Mouse (Mus musculus) MEL (cell line): Measurements from ENCODE around the gene Pla2g2f. TPM values are rescaled to one million over a fixed set of nuclear protein-coding genes. Genes with fewer than 3 reads are reported as not detected.

Source experiments
- DNase-seq: peaks from one replicate; pipeline ENCODE4 v3.0.0; 2011; ENCODE audit warnings: low read depth, low spot score
- H3K27ac ChIP-seq: 2 replicates; pipeline ENCODE4 v1.5.1; 2012; ENCODE audit warnings: low read depth, mild to moderate bottlenecking, control low read depth, low read length, moderate library complexity; ENCODE audit not compliant: control insufficient read depth
- H3K27me3 ChIP-seq, 2 experiments: fragments of 150-350 bp in 1 of 2; sonication (generic) in 1 of 2; 2 replicates each; pipeline ENCODE4 v1.6.1; 2012; ENCODE audit warnings: low read length in 2 of 2, mild to moderate bottlenecking in 2 of 2, improper control_type of control experiment in 1 of 2, moderate library complexity in 1 of 2; ENCODE audit not compliant: insufficient read depth in 2 of 2, control insufficient read depth in 1 of 2
- H3K36me3 ChIP-seq, 2 experiments: 2 replicates each; pipeline ENCODE4 v1.6.1; 2012 to 2014; ENCODE audit warnings: low read length in 2 of 2, improper control_type of control experiment in 1 of 2, inconsistent platforms in 1 of 2, mild to moderate bottlenecking in 1 of 2; ENCODE audit not compliant: insufficient read depth in 2 of 2, control insufficient read depth in 1 of 2
- H3K4me1 ChIP-seq, 2 experiments: fragments of 150-350 bp in 1 of 2; sonication (generic) in 1 of 2; 2 replicates each; pipeline ENCODE4 v1.6.1; 2012; ENCODE audit warnings: low read length in 2 of 2, improper control_type of control experiment in 1 of 2, mild to moderate bottlenecking in 1 of 2; ENCODE audit not compliant: insufficient read depth in 2 of 2, control insufficient read depth in 1 of 2
- H3K4me3 ChIP-seq, 2 experiments: fragments of 150-350 bp in 1 of 2; sonication (generic) in 1 of 2; 2 replicates each; pipeline ENCODE4 v1.5.1; 2012; ENCODE audit warnings: low read depth in 2 of 2, low read length in 2 of 2, mild to moderate bottlenecking in 2 of 2, moderate library complexity in 2 of 2, control low read depth in 1 of 2, improper control_type of control experiment in 1 of 2; ENCODE audit not compliant: control insufficient read depth in 1 of 2, insufficient read depth in 1 of 2
- H3K79me2 ChIP-seq: 2 replicates; pipeline ENCODE4 v1.6.1; 2012; ENCODE audit warnings: mild to moderate bottlenecking, low read length, moderate library complexity; ENCODE audit not compliant: control insufficient read depth, poor library complexity, insufficient read depth
- H3K9ac ChIP-seq: 2 replicates; pipeline ENCODE4 v1.6.1; 2012; ENCODE audit warnings: low read depth, mild to moderate bottlenecking, control low read depth, low read length, moderate library complexity; ENCODE audit not compliant: control insufficient read depth, poor library complexity, severe bottlenecking
- H3K9me3 ChIP-seq: fragments of 150-350 bp; sonication (generic); replicated peaks from 2 replicates; pipeline ENCODE4 v1.6.1; 2012; ENCODE audit warnings: mild to moderate bottlenecking, low read length, improper control_type of control experiment, moderate library complexity; ENCODE audit not compliant: insufficient read depth
- BHLHE40 ChIP-seq: IDR thresholded peaks from 2 replicates; pipeline ENCODE4 v1.6.1; 2012; ENCODE audit warnings: low read depth, mild to moderate bottlenecking, inconsistent platforms, low read length, improper control_type of control experiment, borderline replicate concordance
- CHD2 ChIP-seq: IDR thresholded peaks from 2 replicates; pipeline ENCODE4 v1.6.1; 2011; ENCODE audit warnings: low read length, improper control_type of control experiment
- E2F4 ChIP-seq: IDR thresholded peaks from 2 replicates; pipeline ENCODE4 v1.6.1; 2011; ENCODE audit warnings: low read depth, low read length, improper control_type of control experiment, borderline replicate concordance
- ETS1 ChIP-seq: IDR thresholded peaks from 2 replicates; pipeline ENCODE4 v1.6.1; 2012; ENCODE audit warnings: low read depth, mild to moderate bottlenecking, inconsistent platforms, low read length, improper control_type of control experiment, moderate library complexity
- GATA1 ChIP-seq: IDR thresholded peaks from 2 replicates; pipeline ENCODE4 v1.6.1; 2011; ENCODE audit warnings: low read depth, low read length, improper control_type of control experiment
- KAT2A ChIP-seq: conservative IDR thresholded peaks from 2 replicates; pipeline ENCODE4 v1.6.1; 2012; ENCODE audit warnings: low read depth, low read length, improper control_type of control experiment, inconsistent platforms
- MAFK ChIP-seq: IDR thresholded peaks from 2 replicates; pipeline ENCODE4 v1.6.1; 2011; ENCODE audit warnings: low read depth, mild to moderate bottlenecking, low read length, improper control_type of control experiment, borderline replicate concordance
- MAX ChIP-seq: IDR thresholded peaks from 2 replicates; pipeline ENCODE4 v1.6.1; 2011; ENCODE audit warnings: low read length, improper control_type of control experiment
- MAZ ChIP-seq: IDR thresholded peaks from 2 replicates; pipeline ENCODE4 v1.6.1; 2012; ENCODE audit warnings: low read depth, mild to moderate bottlenecking, inconsistent platforms, low read length, improper control_type of control experiment
- MEF2A ChIP-seq: IDR thresholded peaks from 2 replicates; pipeline ENCODE4 v1.6.1; 2014; ENCODE audit warnings: low read depth, mild to moderate bottlenecking, inconsistent platforms, low read length, improper control_type of control experiment; ENCODE audit not compliant: poor library complexity, insufficient replicate concordance, severe bottlenecking; ENCODE audit errors: extremely low read depth
- NELFE ChIP-seq: IDR thresholded peaks from 2 replicates; pipeline ENCODE4 v1.6.1; 2011; ENCODE audit warnings: low read depth, low read length, improper control_type of control experiment
- POLR2AphosphoS5 ChIP-seq: IDR thresholded peaks from 2 replicates; pipeline ENCODE4 v1.6.1; 2012; ENCODE audit warnings: low read depth, borderline replicate concordance, mild to moderate bottlenecking, inconsistent platforms, low read length, moderate library complexity, mixed read lengths
- RAD21 ChIP-seq: IDR thresholded peaks from 2 replicates; pipeline ENCODE4 v1.6.1; 2011; ENCODE audit warnings: mild to moderate bottlenecking, low read depth, low read length, improper control_type of control experiment
- RCOR1 ChIP-seq: IDR thresholded peaks from 2 replicates; pipeline ENCODE4 v1.6.1; 2012; ENCODE audit warnings: low read depth, mild to moderate bottlenecking, inconsistent platforms, low read length, improper control_type of control experiment
- SIN3A ChIP-seq: IDR thresholded peaks from 2 replicates; pipeline ENCODE4 v1.6.1; 2012; ENCODE audit warnings: low read length, improper control_type of control experiment, inconsistent platforms
- SMC3 ChIP-seq: IDR thresholded peaks from 2 replicates; pipeline ENCODE4 v1.6.1; 2011; ENCODE audit warnings: low read depth, low read length, improper control_type of control experiment
- TBP ChIP-seq: IDR thresholded peaks from 2 replicates; pipeline ENCODE4 v1.8.0; 2011; ENCODE audit warnings: low read depth, low read length, improper control_type of control experiment
- UBTF ChIP-seq: IDR thresholded peaks from 2 replicates; pipeline ENCODE4 v1.6.1; 2012; ENCODE audit warnings: low read depth, mild to moderate bottlenecking, inconsistent platforms, low read length, improper control_type of control experiment, moderate library complexity, borderline replicate concordance; ENCODE audit not compliant: insufficient read depth
- USF1 ChIP-seq: IDR thresholded peaks from 2 replicates; pipeline ENCODE4 v1.6.1; 2014; ENCODE audit warnings: low read depth, mild to moderate bottlenecking, inconsistent platforms, low read length, improper control_type of control experiment, moderate library complexity
- ZC3H11A ChIP-seq: IDR thresholded peaks from 2 replicates; pipeline ENCODE4 v1.6.1; 2012; ENCODE audit warnings: low read depth, mild to moderate bottlenecking, inconsistent platforms, low read length, improper control_type of control experiment
- ZNF384 ChIP-seq: IDR thresholded peaks from 2 replicates; pipeline ENCODE4 v1.6.1; 2012; ENCODE audit warnings: low read depth, mild to moderate bottlenecking, inconsistent platforms, low read length, improper control_type of control experiment
- polyA plus RNA-seq, 2 experiments: library from polyadenylated mRNA; stranded (reverse) in 1 of 2; unstranded in 1 of 2; fragments of >175 nt in 1 of 2; fragments of >200 nt in 1 of 2; gene quantifications; 2 replicates each; pipeline versions ENCODE4 v1.2.1 to v1.2.4; 2012; ENCODE audit warnings: low replicate concordance in 2 of 2, low read depth in 1 of 2; ENCODE audit not compliant: insufficient read length in 2 of 2, insufficient read depth in 1 of 2, missing spikeins in 1 of 2
- total RNA-seq: library from RNA; depleted of rRNA; stranded (reverse); fragments of 300-350 nt; gene quantifications from 2 replicates; pipeline ENCODE4 v1.2.3, GENCODE M21; 2012

Gene Pla2g2f
- total and polyA plus RNA-seq, 3 experiments, result not detected

DNA sequence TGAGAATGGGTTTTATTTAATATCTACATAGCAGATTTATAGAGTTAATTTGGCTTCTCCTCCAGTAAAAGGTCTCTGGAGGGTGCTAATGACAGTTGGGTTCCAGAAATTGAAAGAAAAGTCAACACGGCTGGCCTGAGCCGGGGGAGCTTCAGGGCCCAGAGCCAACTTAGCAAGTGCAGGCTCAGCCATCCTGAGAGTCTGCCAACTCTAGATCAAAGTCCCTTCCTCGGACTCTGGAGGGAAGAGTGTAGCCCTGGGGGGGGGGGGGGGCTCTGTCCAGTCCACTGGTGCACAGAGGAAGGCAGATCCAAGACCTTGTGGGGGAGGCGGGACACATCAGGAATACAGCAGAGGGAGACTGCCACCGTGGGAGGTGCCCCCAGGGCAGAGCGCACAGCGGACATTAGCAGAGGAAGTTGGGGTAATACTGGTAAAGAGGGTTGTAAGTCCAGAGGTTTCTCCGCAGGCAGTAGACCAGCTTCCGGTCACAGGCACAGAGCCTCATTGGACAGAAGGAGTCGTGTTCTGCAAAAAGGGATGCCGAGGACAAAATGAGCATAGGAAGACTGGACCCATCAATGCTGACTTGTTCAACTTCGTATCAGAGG is 42.8 kb upstream of the Pla2g2f start:
- H3K4me3 ChIP-seq, result no peak overlapping the region
- TF ChIP-seq POLR2AphosphoS5 (no peak), RAD21 (no peak), BHLHE40 (no peak)
- no peaks in the 10 kb centered on the region for H3K79me2 ChIP-seq
- no peak for DNase-seq
- H3K9ac ChIP-seq, result no peak overlapping the region
- no peaks in the 10 kb centered on the region for H3K4me1 ChIP-seq
- no peaks in the 10 kb centered on the region for H3K27me3 ChIP-seq
- no peaks in the 10 kb centered on the region for H3K36me3 ChIP-seq
- H3K9me3 ChIP-seq, result no peaks in the 10 kb centered on the region
- no peak overlapping the region for H3K27ac ChIP-seq

- no peak overlapping the region for H3K4me3 ChIP-seq
- TF ChIP-seq E2F4, result no peak
- TF ChIP-seq ETS1, result no peak
- H3K4me1 ChIP-seq, result no peaks in the 10 kb centered on the region
- H3K79me2 ChIP-seq, result no peaks in the 10 kb centered on the region
- no peaks in the 10 kb centered on the region for H3K27me3 ChIP-seq
- H3K27ac ChIP-seq, result no peak overlapping the region
- no peaks in the 10 kb centered on the region for H3K36me3 ChIP-seq
- no peak overlapping the region for H3K9ac ChIP-seq
- H3K9me3 ChIP-seq, result no peaks in the 10 kb centered on the region
- DNase-seq, result no peak
Observed at GRCm38 (mm10) chr4:138797217-138797570, 39.8 kb upstream of the Pla2g2f start.

- H3K9ac ChIP-seq, result no peak overlapping the region
- TF ChIP-seq UBTF, result no peak
- TF ChIP-seq MEF2A, result no peak
- no peak for TF ChIP-seq MAX
- TF ChIP-seq MAFK, result no peak
- no peak for TF ChIP-seq KAT2A
- no peak for TF ChIP-seq ZNF384
- TF ChIP-seq ZC3H11A, result no peak
- no peak for TF ChIP-seq GATA1
- TF ChIP-seq CHD2, result no peak
- no peak for TF ChIP-seq SIN3A
- no peak for TF ChIP-seq RAD21
- TF ChIP-seq RCOR1, result no peak
- TF ChIP-seq ETS1, result no peak
- TF ChIP-seq USF1, result no peak
- TF ChIP-seq SMC3, result no peak
- no peak for TF ChIP-seq BHLHE40
- no peak for TF ChIP-seq NELFE
- TF ChIP-seq TBP, result no peak
- no peak for TF ChIP-seq MAZ
- no peaks in the 10 kb centered on the region for H3K9me3 ChIP-seq
- H3K27me3 ChIP-seq, result no peaks in the 10 kb centered on the region
- H3K36me3 ChIP-seq, result no peaks in the 10 kb centered on the region
- H3K4me3 ChIP-seq, result no peak overlapping the region
- no peaks in the 10 kb centered on the region for H3K4me1 ChIP-seq
- H3K27ac ChIP-seq, result no peak overlapping the region
- no peaks in the 10 kb centered on the region for H3K79me2 ChIP-seq
- DNase-seq, result no peak
Observed at GRCm38 (mm10) chr4:138796513-138797216, 39.2 kb upstream of the Pla2g2f start.
